Mouse (Mus musculus) lung, embryonic 14.5 days (tissue): ENCODE data around the gene Card14. TPM values are rescaled to one million over a fixed set of nuclear protein-coding genes. Genes with fewer than 3 reads are reported as not detected.
A peak's percentile ranks its signal among the peaks of the same experiment; 100 is the strongest.
"Not testable (repeated sequence)": the region's sequence is repeated elsewhere in the genome, so short reads cannot be mapped to it uniquely, and the experiment has no call there.

Experiments used
- ATAC-seq: fragments of 200-750 bp; cut with Nextera tagmentation; 2 replicates; pipeline ENCODE4 v1.8.0; 2017; ENCODE audit warnings: mild to moderate bottlenecking, moderate TSS enrichment, moderate library complexity; ENCODE audit not compliant: insufficient read depth
- DNase-seq: peaks from one replicate; pipeline ENCODE4 v3.0.0-alpha.2; 2015
- H3K27ac ChIP-seq: fragments of 300-500 bp; sonication (generic); 2 replicates; pipeline ENCODE4 v1.5.1; 2014; ENCODE audit warnings: low read depth, mild to moderate bottlenecking, moderate library complexity
- H3K27me3 ChIP-seq: fragments of 300-500 bp; sonication (generic); 2 replicates; pipeline ENCODE4 v1.6.1; 2014; ENCODE audit warnings: low read length, control low read depth; ENCODE audit not compliant: insufficient read depth
- H3K36me3 ChIP-seq: fragments of 300-500 bp; sonication (generic); 2 replicates; pipeline ENCODE4 v1.6.1; 2014; ENCODE audit warnings: control low read depth; ENCODE audit not compliant: insufficient read depth
- H3K4me1 ChIP-seq: fragments of 300-500 bp; sonication (generic); 2 replicates; pipeline ENCODE4 v1.6.1; 2014; ENCODE audit warnings: antibody characterized with exemption, control low read depth; ENCODE audit not compliant: insufficient read depth
- H3K4me2 ChIP-seq: fragments of 300-500 bp; sonication (generic); 2 replicates; pipeline ENCODE4 v1.6.1; 2014; ENCODE audit warnings: mild to moderate bottlenecking
- H3K4me3 ChIP-seq: fragments of 300-500 bp; sonication (generic); 2 replicates; pipeline ENCODE4 v1.5.1; 2014; ENCODE audit warnings: low read depth, low read length
- H3K9ac ChIP-seq: fragments of 300-500 bp; sonication (generic); 2 replicates; pipeline ENCODE4 v1.6.1; 2014
- H3K9me3 ChIP-seq: fragments of 300-500 bp; sonication (generic); 2 replicates; pipeline ENCODE4 v1.6.1; 2016; ENCODE audit warnings: low read depth, low read length, control low read depth
- CTCF ChIP-seq: IDR thresholded peaks from 2 replicates; pipeline ENCODE4 v1.5.1; 2016; ENCODE audit warnings: antibody characterized with exemption, low read depth
- WGBS: fragments of 180-500 bp; shearing (Covaris S2); extraction: QIAGEN DNeasy Blood & Tissue Kit; methylation state at CpG from one replicate; pipeline ENCODE4 v1.1.7; 2014; 5-methylcytosine and 5-hydroxymethylcytosine counted together
- polyA plus RNA-seq: library from polyadenylated mRNA; unstranded; fragments of >200 nt; fragmentation: Nextera tagmentation; extraction: Ambion mirVana; gene quantifications from 2 replicates; pipeline ENCODE4 v1.2.1, GENCODE M21; 2014

The Card14 gene
- polyA plus RNA-seq, 1 experiment from 2014 or later, result not detected

- Histone ChIP-seq H3K4me1 (no peaks in the 10 kb centered on the region; the same call in 1 of the 2 replicates), H3K27ac (no peak overlapping the region), H3K27me3 (no peaks in the 10 kb centered on the region), H3K4me2 (no peak overlapping the region), H3K9ac (no peak overlapping the region), H3K36me3 (peaks cover 9% of the 10 kb centered on the region; the same call in 1 of the 2 replicates), H3K9me3 (no peaks in the 10 kb centered on the region), H3K4me3 (no peak overlapping the region)
- ATAC-seq (no peak), DNase-seq (no peak)
- TF ChIP-seq CTCF, result no peak
- 84% methylated on average over 1 of the region's 1 CpGs for WGBS
Observed at GRCm38 (mm10) chr11:119378551-119378950, 71.0 kb downstream of the Card14 start.

GRCm38 (mm10) chr11:119381631-119382337 is 74.2 kb downstream of the Card14 start:
- DNase-seq, result no peak
- Histone ChIP-seq H3K9ac (no peak overlapping the region), H3K4me3 (no peak overlapping the region), H3K4me2 (no peak overlapping the region), H3K9me3 (no peaks in the 10 kb centered on the region), H3K4me1 (no peaks in the 10 kb centered on the region), H3K27me3 (no peaks in the 10 kb centered on the region), H3K27ac (no peak overlapping the region), H3K36me3 (peaks cover 6% of the 10 kb centered on the region; the same call in 1 of the 2 replicates)
- WGBS, result 56% methylated on average over 9 of the region's 9 CpGs
- TF ChIP-seq CTCF, result no peak
- ATAC-seq, result no peak

GRCm38 (mm10) chr11:119382338-119382850 is 74.8 kb downstream of the Card14 start:
- no peak overlapping the region for H3K27ac ChIP-seq

GRCm38 (mm10) chr11:119384904-119385303 is 77.3 kb downstream of the Card14 start:
- H3K27ac ChIP-seq, result no peak overlapping the region
- no peak for DNase-seq

More at GRCm38 (mm10) chr11:119382338-119382850, 74.8 kb downstream of the Card14 start:
- H3K4me3 ChIP-seq, result no peak overlapping the region
- H3K4me2 ChIP-seq, result no peak overlapping the region
- WGBS, result 73% methylated on average over 6 of the region's 6 CpGs
- no peaks in the 10 kb centered on the region for H3K27me3 ChIP-seq
- no peaks in the 10 kb centered on the region for H3K4me1 ChIP-seq
- H3K36me3 ChIP-seq, result peaks cover 2% of the 10 kb centered on the region; the same call in 1 of the 2 replicates
- no peak for TF ChIP-seq CTCF
- no peaks in the 10 kb centered on the region for H3K9me3 ChIP-seq
- no peak overlapping the region for H3K9ac ChIP-seq
- ATAC-seq (no peak), DNase-seq (no peak)

GRCm38 (mm10) chr11:119386306-119386705 is 78.7 kb downstream of the Card14 start:
- H3K9ac ChIP-seq, result no peak overlapping the region
- WGBS, result 90% methylated on average over 5 of the region's 5 CpGs
- no peak overlapping the region for H3K4me2 ChIP-seq
- H3K4me3 ChIP-seq, result no peak overlapping the region
- no peaks in the 10 kb centered on the region for H3K27me3 ChIP-seq
- peaks cover 4% of the 10 kb centered on the region for H3K4me1 ChIP-seq
- TF ChIP-seq CTCF, result no peak
- H3K27ac ChIP-seq, result no peak overlapping the region
- ATAC-seq (no peak), DNase-seq (no peak)
- no peaks in the 10 kb centered on the region for H3K9me3 ChIP-seq
- H3K36me3 ChIP-seq, result no peaks in the 10 kb centered on the region

More at GRCm38 (mm10) chr11:119384904-119385303, 77.3 kb downstream of the Card14 start:
- H3K4me2 ChIP-seq, result no peak overlapping the region
- peaks cover 4% of the 10 kb centered on the region for H3K4me1 ChIP-seq
- H3K36me3 ChIP-seq, result no peaks in the 10 kb centered on the region; the same call in 1 of the 2 replicates
- H3K27me3 ChIP-seq, result no peaks in the 10 kb centered on the region
- no peak overlapping the region for H3K4me3 ChIP-seq
- TF ChIP-seq CTCF, result no peak
- ATAC-seq, result no peak
- WGBS, result 68% methylated on average over 4 of the region's 4 CpGs
- no peak overlapping the region for H3K9ac ChIP-seq
- H3K9me3 ChIP-seq, result no peaks in the 10 kb centered on the region

GRCm38 (mm10) chr11:119387273-119387672 is 79.7 kb downstream of the Card14 start:
- WGBS, result 6% methylated on average over 3 of the region's 3 CpGs
- H3K36me3 ChIP-seq, H3K4me2 ChIP-seq, H3K27me3 ChIP-seq, H3K9me3 ChIP-seq, H3K4me3 ChIP-seq, ATAC-seq, H3K27ac ChIP-seq, H3K9ac ChIP-seq, DNase-seq: not testable (repeated sequence)
- peaks cover 11% of the 10 kb centered on the region for H3K4me1 ChIP-seq

- Histone ChIP-seq H3K4me1 (peaks cover 12% of the 10 kb centered on the region), H3K36me3 (no peaks in the 10 kb centered on the region), H3K27me3 (no peaks in the 10 kb centered on the region; the same call in 1 of the 2 replicates), H3K4me3 (peak overlapping the region; percentile 72), H3K4me2 (peak overlapping the region; percentile 97), H3K9ac (peak overlapping the region; percentile 65), H3K9me3 (no peaks in the 10 kb centered on the region), H3K27ac (peak overlapping the region; percentile 84)
- DNase-seq (peak; percentile 90), ATAC-seq (peak; percentile 40)
- peak; percentile 61 for TF ChIP-seq CTCF
- WGBS, result 1% methylated on average over 35 of the region's 35 CpGs
Observed at GRCm38 (mm10) chr11:119389851-119390270, 82.3 kb downstream of the Card14 start.
